Mouse (Mus musculus): ENCODE results near the gene Qser1.

GRCm38 (mm10) chr2:104846638-104847414 lies 30.3 kb upstream of the Qser1 start:
- TF ChIP-seq CTCF (IDR thresholded peaks at IDR 0.05; ENCODE audit: borderline replicate concordance, insufficient read depth, low read length) (no peak), POLR2A (IDR thresholded peaks at IDR 0.05; ENCODE audit: low read depth, low read length) (no peak)
